Mouse (Mus musculus): Measurements from ENCODE around the gene Erg. TPM values are rescaled to one million over a fixed set of nuclear protein-coding genes. Genes with fewer than 3 reads are reported as not detected.
A peak's percentile ranks its signal among the peaks of the same experiment; 100 is the strongest.

Erg gene
- total RNA-seq, 2 experiments from 2014 or later, result 32.1 to 48.3 TPM

DNA sequence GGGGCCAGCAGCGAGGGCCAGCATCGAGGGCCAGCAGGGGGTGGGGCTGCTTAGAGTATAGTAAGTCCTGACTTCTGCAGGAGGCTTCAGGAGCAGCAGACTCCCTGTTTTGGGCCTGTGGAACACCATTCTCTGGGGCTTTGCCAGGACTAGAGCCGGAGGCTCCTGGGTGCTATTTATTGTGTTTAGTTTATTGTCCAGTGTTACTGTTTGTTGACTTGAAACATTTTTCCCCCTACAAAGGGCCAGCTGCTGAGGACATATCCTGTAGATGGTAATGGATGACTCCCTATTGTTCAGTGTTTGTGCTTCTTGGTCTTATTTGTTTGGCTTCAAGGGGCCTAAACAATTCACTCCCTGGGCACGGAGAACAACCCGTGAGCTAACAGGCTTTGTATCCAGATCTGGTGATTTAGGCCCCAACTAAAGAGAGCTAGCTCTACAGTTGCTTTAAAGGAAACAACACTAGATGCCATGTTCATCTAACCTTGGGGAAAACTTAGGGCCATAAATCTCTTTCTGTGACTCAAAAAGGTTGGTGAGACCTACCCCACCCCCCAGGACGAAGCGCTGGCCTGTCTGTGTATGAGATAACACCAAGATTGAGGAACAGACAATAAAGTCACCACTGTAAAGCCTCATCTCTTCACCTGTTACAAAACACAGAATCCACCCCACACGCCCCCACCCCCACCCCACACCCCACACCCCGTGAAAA is 137.6 kb downstream of the Erg start:
- no peak for ATAC-seq (replicated peaks; ENCODE audit: poor library complexity, severe bottlenecking)

DNA sequence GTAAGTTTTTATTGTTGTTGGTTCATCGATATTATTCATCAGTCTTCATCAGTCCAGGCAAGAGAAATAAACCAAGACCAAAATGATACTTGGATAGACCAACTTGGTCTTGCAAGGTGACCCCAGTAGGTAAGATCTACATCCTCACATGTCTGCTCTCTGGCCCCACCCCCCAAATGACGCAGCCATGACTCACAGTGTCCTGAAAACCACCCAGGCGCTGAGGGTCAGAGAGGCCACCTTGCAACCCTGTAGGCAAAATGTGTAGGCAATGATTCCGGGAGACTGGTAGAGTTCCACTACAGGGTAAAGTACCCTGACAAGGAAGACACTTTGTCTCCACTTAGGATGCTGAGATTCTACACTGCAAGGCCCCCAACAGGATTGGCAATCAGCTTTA is 138.5 kb downstream of the Erg start:
- no peak for ATAC-seq (replicated peaks; ENCODE audit: poor library complexity, severe bottlenecking)

DNA sequence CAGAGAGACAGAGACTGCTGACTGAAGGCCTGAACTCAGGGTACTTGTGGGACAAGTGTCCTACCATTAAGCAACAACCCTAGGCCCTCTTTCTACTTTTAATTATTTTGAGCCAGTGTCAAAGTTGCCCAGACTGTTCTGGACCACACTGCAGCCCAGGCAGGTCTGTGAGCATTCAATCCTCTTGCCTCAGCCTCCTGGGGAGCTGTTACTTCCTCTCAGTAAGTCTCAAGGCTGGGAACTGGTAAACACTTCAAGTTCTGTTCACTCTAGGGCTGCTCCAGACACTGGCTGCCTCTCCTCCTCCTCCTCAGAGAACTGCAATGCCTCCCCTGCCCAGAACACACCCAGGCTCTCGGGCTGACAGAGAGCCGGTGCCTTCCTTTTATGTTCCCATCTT is 140.0 kb downstream of the Erg start:
- ATAC-seq (replicated peaks; ENCODE audit: poor library complexity, severe bottlenecking), result peak; percentile 61

DNA sequence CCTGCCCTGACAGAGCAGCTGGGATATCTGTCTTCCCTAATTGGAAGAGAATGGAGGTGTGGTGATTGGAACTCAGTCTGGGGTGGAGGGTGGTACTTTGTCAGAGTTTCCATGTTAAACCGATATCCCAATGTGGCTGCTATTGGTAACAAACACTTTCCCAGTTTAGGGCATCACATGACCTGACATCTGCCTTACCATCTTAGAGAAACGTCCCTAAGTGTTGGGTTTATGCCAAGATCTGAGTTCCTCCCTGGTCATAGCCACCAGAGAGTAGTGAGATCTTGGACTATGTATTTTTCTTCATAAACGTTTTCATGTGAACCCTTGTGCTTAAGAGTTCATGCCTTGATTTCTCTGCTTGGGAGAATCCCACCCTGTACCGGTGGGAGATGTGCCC is 144.4 kb downstream of the Erg start:
- ATAC-seq (replicated peaks; ENCODE audit: poor library complexity, severe bottlenecking), result peak; percentile 15

DNA sequence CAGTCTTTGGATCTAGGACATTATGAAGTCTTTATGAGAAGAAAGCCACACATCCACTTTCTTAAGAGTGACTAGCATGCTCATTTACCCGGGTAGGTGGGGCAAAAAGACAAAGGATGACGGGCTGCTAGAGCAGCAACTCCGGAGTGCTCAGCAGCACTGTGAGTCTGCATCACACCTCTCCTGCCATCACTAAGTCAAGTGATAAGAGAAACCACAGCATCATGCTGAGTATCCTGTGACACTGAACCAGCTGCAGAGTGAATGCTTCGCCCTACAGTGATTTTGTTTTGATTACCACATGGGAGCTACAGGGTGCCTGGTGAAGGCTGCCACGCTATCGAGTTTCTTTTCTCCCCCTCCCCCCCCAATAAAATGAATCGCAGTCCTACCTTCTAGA is 145.2 kb downstream of the Erg start:
- no peak for ATAC-seq (replicated peaks; ENCODE audit: poor library complexity, severe bottlenecking)

DNA sequence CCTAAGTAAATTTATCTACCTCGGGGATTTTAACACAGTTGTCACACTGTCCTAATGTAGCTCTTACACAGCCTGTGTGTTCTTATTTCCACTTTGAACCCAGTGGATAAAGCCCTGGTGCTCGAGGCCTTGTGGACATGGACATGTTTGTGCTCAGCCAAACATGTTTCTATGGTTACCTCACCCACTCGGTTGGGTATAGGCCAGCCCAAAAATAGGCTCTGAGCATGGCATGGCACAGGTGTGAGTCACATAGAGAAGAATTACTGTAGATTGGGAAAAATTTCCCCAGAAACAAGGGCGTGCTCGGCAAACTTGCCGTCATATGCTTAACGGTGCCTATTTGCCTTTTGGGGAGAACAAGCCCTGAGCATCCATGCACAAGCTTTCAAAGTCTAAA is 146.1 kb downstream of the Erg start:
- ATAC-seq (replicated peaks; ENCODE audit: poor library complexity, severe bottlenecking), result no peak

DNA sequence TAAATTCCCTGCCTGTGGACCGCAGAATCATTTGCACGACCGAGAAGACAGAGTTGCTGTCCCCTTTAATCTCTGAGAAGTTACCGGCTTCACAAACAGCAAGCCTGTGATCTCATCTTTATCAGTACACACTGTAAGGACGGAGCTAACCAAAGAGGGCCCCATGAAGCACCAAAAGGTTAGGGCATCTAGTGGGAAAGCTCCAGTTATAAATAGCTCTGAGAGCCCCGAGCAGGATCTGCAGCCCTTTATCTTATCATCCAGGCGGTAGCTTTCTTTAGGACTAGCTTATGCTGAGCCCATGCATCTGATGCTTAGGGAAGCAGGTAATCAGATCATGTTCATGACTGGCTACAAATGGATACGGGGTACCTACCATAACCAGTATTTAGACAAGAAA is 146.6 kb downstream of the Erg start:
- ATAC-seq (replicated peaks; ENCODE audit: poor library complexity, severe bottlenecking), result no peak

DNA sequence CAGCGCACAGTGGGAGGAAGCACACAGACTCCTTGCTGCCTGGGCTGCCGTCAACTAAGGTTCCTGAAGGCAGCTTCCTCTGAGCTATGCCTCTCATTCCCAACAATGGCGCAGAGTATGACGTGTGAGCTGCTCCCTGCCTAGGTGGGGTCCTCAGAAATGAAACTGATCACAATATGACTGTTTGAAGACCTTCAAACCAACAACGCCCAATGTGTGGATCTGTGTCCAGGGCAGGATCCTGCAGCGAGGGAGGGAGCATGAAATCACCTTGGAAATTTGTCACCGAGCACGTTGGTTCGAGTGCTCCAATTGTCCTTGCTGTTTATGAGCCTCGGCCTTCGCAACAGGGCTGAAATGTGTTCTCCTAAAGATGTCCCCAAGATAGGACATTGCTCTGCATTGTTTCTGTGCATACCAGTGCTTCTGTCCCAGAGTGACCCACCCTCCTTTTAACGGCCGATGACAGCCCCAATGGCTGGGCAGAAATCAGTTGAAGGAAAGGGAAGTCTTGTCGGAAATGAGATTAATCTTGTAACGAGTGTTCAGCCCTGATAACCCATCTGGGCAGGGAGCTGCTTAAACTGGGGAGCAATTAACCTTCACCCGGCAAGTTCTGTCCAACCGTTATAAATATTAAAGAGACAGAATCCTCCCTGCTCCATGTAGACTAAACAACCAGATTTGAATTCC is 147.4 kb downstream of the Erg start:
- peak; percentile 50 for ATAC-seq (replicated peaks; ENCODE audit: poor library complexity, severe bottlenecking)

DNA sequence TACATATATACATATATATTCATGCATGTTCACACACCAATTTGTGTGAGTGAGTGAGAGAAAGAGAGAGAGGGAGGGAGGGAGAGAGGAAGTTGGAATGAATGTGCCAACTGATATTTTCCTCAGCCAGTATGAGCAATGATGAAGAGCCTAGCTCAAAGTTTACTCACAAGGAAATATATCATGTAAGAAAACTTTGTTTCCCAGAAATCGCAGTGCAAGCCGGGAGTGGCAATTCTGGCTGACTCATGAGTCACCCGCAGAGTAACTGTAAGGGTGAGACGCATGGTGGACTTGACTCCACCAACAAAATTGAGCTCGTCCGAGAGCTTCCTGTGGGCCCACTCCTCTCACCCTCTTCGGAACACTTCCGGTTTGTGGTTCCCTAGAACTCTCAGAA is 149.8 kb downstream of the Erg start:
- ATAC-seq (replicated peaks; ENCODE audit: poor library complexity, severe bottlenecking), result 0 out of 2 replicates have a peak, but pooled peaks have one; percentile 6

DNA sequence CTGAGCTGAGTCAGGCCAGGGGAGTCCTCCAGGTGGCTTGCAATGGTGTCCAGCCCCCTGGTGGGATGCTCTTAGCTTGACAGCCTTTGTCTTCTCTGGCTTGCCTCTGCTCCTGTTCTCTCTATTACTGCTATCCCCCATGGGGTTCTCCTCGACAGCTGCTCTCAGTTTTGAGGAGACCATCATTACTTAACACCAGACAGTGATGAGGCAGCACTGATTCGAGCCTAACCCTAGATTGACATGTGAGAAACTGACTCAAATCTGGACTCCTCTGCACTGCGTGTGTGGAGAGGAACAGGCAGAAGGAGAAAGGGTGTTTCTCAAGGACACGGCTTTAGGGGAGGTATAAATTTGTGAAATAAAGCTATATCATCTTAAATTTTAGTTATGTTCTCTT is 150.3 kb downstream of the Erg start:
- no peak for ATAC-seq (replicated peaks; ENCODE audit: poor library complexity, severe bottlenecking)

DNA sequence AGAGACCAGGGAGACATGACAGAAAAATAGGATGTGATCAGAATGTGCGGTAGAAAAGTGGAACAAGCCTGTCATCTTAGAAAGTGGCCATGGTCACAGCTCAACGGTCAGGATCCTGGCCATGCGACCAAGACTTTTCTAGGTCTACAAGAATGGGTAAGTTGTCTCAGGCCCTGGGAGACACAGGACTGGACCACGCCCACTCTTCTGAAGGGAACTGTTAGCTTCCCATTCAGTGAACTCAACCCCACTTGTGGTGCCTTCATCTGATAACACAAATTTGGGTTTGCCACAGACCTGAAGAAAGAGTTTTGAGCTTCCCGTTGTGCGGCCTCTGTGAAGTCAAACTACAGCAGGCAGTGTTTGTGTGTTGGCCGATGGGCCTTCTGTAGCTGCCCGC is 152.0 kb downstream of the Erg start:
- peak; percentile 56 for ATAC-seq (replicated peaks; ENCODE audit: poor library complexity, severe bottlenecking)

DNA sequence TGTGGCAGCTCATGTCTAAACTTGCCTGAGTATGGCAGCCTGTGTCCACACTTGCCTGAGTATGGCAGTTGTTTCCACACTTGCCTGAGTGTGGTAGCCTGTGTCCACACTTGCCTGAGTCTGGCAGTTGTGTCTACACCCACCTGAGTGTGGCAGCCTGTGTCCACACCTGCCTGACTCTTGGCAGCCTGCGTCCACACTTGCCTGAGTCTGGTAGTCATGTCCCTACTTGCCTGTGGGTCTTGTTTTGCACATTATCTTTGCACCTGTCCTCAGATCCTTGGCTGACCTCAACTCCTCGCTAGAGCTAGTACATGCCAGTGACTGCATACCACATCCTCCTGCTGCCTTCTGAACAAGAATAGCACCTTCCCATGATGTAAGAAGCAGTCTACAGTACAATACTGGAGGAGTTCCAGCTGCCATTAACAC is 153.8 kb downstream of the Erg start:
- ATAC-seq (replicated peaks; ENCODE audit: poor library complexity, severe bottlenecking), result peak; percentile 16; the same call in 1 of the 2 replicates

DNA sequence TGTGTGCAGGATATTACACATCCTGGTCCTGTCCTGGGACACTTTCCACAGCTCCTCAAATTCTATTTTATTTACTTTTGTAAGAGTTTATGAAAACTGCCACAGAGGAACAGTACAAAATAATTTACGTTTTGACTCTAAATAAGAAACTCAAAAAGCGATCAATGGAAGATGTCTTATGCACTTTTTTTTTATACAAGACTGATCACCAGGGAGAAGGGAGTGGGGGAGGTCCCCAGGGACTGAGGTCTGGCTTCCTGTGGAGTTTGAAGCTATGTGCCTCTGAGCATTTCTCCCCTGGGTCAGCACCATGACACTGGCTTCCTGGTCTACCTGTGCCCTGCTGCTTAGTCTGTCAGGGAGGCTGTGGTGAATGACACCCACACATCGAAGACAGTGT is 156.5 kb downstream of the Erg start:
- no peak for ATAC-seq (replicated peaks; ENCODE audit: poor library complexity, severe bottlenecking)

DNA sequence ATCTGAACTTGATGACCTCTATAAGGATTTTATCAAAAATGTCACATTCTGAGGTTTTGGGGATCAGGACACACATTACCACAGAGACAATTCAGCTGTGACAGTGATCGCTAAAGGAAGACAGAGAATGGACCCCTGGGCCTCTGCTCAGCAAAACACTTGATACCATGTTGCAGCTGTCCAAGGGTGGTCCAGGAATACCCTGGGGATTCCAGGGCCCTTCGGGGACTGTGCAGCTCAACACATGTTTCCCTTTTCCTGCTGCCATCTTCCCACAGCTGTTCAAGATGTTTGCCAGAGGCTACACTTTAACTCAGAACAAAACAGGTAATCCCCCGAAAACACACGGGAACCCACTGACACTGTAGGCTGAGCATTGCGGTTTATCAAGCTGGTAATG is 158.2 kb downstream of the Erg start:
- ATAC-seq (replicated peaks; ENCODE audit: poor library complexity, severe bottlenecking), result no peak

DNA sequence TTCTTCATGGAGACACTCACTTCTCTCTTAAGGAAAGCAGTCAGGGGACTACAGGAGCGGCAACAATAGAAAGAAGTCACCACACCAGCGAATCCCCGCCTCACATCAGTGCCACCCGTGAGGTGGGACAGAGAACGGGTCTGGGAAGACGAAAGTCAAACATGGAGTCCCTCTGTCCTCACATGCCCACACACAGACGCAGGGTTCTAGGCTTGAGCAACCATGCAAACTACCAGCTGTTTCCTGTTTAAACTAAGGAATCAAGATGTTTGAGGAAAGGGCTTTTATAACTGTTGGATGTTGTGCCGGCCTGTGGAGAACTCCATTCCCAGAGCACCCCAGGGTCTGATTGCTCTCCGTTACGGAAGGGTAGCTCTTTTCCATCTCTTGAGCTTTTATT is 158.9 kb downstream of the Erg start:
- ATAC-seq (replicated peaks; ENCODE audit: poor library complexity, severe bottlenecking), result peak; percentile 43

DNA sequence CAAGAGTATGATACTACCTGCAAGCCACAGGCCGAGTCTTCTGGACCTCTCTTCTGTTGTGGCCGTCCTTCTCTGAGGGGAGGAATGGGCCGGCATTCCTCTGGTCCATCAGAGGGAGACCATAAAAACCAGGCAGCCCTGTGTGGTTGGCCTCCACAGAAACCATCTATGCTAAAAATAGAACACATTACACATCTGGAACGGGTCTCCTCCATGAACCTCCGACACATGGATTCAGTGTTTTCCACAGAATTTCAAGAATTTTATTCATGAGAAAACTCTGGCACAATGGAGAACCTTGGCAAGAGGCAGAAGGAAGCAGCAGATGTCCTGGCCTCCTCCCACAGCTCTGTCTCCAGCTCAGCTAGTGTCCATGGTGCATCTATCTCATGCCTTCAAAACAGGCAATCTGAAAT is 163.7 kb downstream of the Erg start:
- ATAC-seq (replicated peaks; ENCODE audit: poor library complexity, severe bottlenecking), result no peak

DNA sequence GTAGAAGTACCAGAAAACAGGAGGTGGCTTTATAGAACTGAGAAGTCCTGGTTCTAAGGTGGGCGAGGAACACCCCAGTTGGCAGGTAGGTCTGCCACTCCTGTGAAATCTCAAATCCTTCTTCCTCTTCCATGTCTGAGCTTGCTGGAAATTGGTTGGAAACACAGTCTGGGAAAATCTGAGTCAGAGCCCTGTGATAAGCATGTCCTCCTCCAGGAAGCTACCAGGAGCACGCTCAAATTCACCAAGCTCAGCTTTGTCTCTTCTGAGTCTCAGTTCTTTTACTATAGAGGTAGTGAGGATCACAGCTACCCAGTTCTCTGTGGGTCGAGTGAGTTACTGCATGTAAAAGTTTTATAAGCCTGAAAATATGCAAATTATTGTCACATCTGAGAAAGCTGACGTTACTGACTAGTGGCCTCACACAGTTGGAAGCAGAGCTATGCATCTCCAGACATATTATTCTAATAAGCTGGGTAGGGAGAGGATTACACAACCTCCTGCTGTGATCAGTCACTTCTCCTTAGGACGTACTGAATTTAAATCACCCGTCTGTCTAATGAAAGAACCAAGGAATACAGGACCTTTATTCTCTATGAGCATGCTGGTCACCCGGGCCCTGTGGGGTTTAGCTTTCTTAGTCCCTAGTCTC is 165.0 kb downstream of the Erg start:
- peak; percentile 77 for ATAC-seq (replicated peaks; ENCODE audit: poor library complexity, severe bottlenecking)

DNA sequence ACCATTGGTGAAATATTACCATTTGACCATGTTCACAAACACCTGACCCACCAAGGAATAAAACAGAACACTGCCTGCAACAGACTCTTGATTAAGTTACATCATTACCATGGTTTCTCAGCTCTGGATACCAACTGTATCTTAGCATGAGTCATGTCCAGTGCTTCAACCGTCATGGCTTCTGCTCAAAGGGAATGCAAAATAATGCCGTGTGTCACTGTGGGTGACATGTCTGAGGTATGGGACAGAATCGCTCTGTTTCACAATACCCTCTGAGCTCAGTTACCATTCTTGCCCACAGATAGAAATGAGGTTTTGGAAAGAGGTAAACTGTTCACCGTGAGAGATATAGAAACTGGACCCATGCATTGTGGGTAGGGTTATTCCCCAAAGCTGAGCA is 170.5 kb downstream of the Erg start:
- ATAC-seq (replicated peaks; ENCODE audit: poor library complexity, severe bottlenecking), result peak; percentile 92

DNA sequence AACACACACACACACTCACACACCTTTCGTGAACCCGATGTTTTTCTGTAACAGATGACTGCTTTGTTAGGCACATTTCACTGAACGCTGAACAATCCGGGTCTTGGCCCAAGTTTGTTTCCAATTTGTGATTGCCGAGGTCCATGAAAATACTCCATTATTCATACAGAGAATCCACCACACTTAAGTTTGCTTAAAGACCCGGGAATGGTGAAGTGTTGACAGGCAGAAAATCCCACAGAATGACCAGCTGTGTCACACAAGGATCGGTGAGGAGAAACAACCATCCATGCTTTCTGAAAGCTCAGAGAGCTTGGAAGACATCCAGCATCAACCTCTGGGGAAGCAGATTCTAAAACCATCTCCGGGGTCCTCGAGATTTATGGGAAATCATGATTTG is 171.0 kb downstream of the Erg start:
- ATAC-seq (replicated peaks; ENCODE audit: poor library complexity, severe bottlenecking), result no peak

DNA sequence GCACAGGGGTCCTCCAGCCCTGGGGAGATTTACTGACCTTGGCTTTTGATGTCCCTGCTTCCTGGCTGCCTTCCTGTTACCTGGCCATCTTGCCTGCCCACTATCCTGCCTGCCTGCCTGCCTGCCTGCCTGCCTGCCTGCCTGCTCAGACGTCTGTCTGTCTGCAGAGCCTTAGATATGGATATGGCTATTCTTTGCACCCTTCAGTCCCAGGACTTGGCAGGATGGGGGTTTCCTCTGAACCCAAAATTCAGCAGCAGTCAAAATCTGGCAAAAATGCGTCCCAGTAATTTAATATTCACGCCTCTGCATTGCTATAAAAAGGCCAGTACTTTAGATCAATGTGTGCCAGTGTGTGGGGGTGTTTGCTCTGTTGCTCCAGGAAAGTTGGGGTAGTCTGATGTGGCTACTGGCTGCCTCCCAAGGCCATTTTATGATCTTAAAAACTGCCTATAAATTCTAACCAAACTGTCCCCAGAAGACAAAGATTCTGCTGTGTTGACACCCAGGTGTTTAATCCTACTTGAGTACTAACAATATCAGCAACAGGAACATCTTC is 172.9 kb downstream of the Erg start:
- ATAC-seq (replicated peaks; ENCODE audit: poor library complexity, severe bottlenecking), result no peak

DNA sequence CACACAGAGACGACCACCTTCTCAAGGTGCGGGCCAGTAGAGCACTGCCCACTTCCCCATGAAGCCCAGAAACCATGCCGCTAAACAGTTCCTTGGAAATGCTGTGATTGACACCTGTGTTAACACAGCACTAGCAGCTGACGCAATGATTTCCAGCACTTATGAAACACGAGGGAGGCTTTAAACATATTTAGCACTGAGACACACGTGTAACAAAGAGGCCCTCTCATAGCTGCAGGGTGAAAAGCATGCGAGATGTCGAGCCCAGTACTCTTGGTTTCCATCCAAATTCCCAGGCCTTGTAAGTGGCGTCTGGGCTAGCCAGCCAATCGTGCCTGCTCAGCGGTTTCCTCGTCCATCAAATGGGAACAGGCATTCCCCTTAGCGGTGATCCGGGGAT is 178.3 kb downstream of the Erg start:
- ATAC-seq (replicated peaks; ENCODE audit: poor library complexity, severe bottlenecking), result peak; percentile 57

Measured in granulocyte monocyte progenitor cell, adult 5-6 weeks (primary cell).